ENCODE assay signal across 9 mouse cellular contexts in genomic region chr1:135108611-135109010, GRCm38 (mm10). TPM values are rescaled to one million over a fixed set of nuclear protein-coding genes. Genes with fewer than 3 reads are reported as not detected.
DNase-seq lines count a peak whose midpoint lies in the region; ATAC-seq and TF ChIP-seq lines count a peak whose summit lies in the region.
"Had no signal": no experiment of that assay in that cellular context is flagged by ENCODE, and none has a peak within 500 bp of the region (broad histone marks: within the 10 kb centered on the region; RNA-seq: fewer than 3 reads in every experiment).

No protein-coding gene starts in this region.

- no peak overlapping the region for H3K9ac ChIP-seq in kidney, postnatal 0 days (ENCODE audit: low read depth, low read length)
- no peak overlapping the region for H3K9ac ChIP-seq in kidney, embryonic 15.5 days
- no peak overlapping the region for H3K9ac ChIP-seq in liver, embryonic 12.5 days

- no peak for ATAC-seq in kidney, postnatal 0 days (replicated peaks; ENCODE audit: low FRiP score, low read depth)
- ATAC-seq in kidney, embryonic 15.5 days (replicated peaks; ENCODE audit: low FRiP score) = no peak
- 0 out of 2 replicates have a peak, but pooled peaks have one; percentile 9 for ATAC-seq in liver, embryonic 12.5 days
- no peak for ATAC-seq in monocyte, adult 5-6 weeks (replicated peaks; ENCODE audit: insufficient number of reproducible peaks, low FRiP score, low TSS enrichment, poor library complexity, severe bottlenecking)

- DNase-seq in adrenal gland, postnatal 36 days = peak; percentile 34 to 53
- no peak for DNase-seq in adrenal gland, adult 18-20 months (ENCODE audit: low spot score in 2 of 2)
- DNase-seq in kidney, postnatal 0 days (ENCODE audit: low spot score) = peak; percentile 72
- no peak for DNase-seq in right cerebral cortex, postnatal 25 days

- H3K4me1 ChIP-seq in kidney, postnatal 0 days (replicated peaks; ENCODE audit: insufficient read depth, low read length) = peaks cover 12% of the 10 kb centered on the region; the same call in 1 of the 2 replicates
- peaks cover 23% of the 10 kb centered on the region for H3K4me1 ChIP-seq in kidney, embryonic 15.5 days
- H3K4me1 ChIP-seq in bone marrow, adult 2 months (ENCODE audit: control insufficient read depth, insufficient read depth, low read length) = no peaks in the 10 kb centered on the region; the same call in 1 of the 2 replicates
- H3K4me1 ChIP-seq in liver, embryonic 12.5 days = peaks cover 11% of the 10 kb centered on the region

- H3K27ac ChIP-seq in kidney, postnatal 0 days = no peak overlapping the region
- H3K27ac ChIP-seq in kidney, embryonic 15.5 days = no peak overlapping the region
- H3K27ac ChIP-seq in bone marrow, adult 2 months (ENCODE audit: control insufficient read depth, insufficient read depth, low read depth, low read length, poor library complexity) = no peak overlapping the region
- no peak overlapping the region for H3K27ac ChIP-seq in liver, embryonic 12.5 days

- WGBS in kidney, postnatal 0 days = 41% methylated on average over 6 of the region's 6 CpGs
- 35% methylated on average over 6 of the region's 6 CpGs for WGBS in kidney, embryonic 15.5 days
- WGBS in bone marrow, adult 2 months = 57% methylated on average over 6 of the region's 6 CpGs
- 39% methylated on average over 6 of the region's 6 CpGs for WGBS in liver, embryonic 12.5 days (ENCODE audit: insufficient replicate concordance)

- no peak overlapping the region for H3K4me2 ChIP-seq in kidney, postnatal 0 days (ENCODE audit: low read length)
- H3K4me2 ChIP-seq in kidney, embryonic 15.5 days = no peak overlapping the region
- no peak overlapping the region for H3K4me2 ChIP-seq in liver, embryonic 12.5 days

- H3K27me3 ChIP-seq in kidney, postnatal 0 days (ENCODE audit: insufficient read depth, low read length) = peaks cover 16% of the 10 kb centered on the region
- H3K27me3 ChIP-seq in kidney, embryonic 15.5 days = peaks cover 44% of the 10 kb centered on the region
- peaks cover 42% of the 10 kb centered on the region for H3K27me3 ChIP-seq in liver, embryonic 12.5 days (replicated peaks)

- peak; percentile 77 for TF ChIP-seq CTCF in kidney, postnatal 0 days (IDR thresholded peaks at IDR 0.05; ENCODE audit: low read depth)
- TF ChIP-seq CTCF in bone marrow, adult 2 months (IDR thresholded peaks at IDR 0.05; ENCODE audit: control insufficient read depth, insufficient read depth, low read length) = peak; percentile 76

- no peaks in the 10 kb centered on the region for H3K9me3 ChIP-seq in kidney, postnatal 0 days (replicated peaks; ENCODE audit: low read length)
- no peaks in the 10 kb centered on the region for H3K9me3 ChIP-seq in kidney, embryonic 15.5 days (replicated peaks)
- no peaks in the 10 kb centered on the region for H3K9me3 ChIP-seq in liver, embryonic 12.5 days (replicated peaks)

- H3K4me3 ChIP-seq in kidney, postnatal 0 days (replicated peaks; ENCODE audit: low read depth, low read length) = no peak overlapping the region
- no peak overlapping the region for H3K4me3 ChIP-seq in kidney, embryonic 15.5 days (replicated peaks)
- H3K4me3 ChIP-seq in bone marrow, adult 2 months (replicated peaks; ENCODE audit: control insufficient read depth, low read depth, low read length) = no peak overlapping the region
- no peak overlapping the region for H3K4me3 ChIP-seq in liver, embryonic 12.5 days

- H3K36me3 ChIP-seq in kidney, postnatal 0 days (ENCODE audit: insufficient read depth, low read length) = no peaks in the 10 kb centered on the region
- no peaks in the 10 kb centered on the region for H3K36me3 ChIP-seq in kidney, embryonic 15.5 days
- no peaks in the 10 kb centered on the region for H3K36me3 ChIP-seq in liver, embryonic 12.5 days

- no peak for TF ChIP-seq POLR2A in bone marrow, adult 2 months (IDR thresholded peaks at IDR 0.05; ENCODE audit: borderline replicate concordance, control insufficient read depth, low read depth, low read length)

RNA-seq across cellular contexts. Expression of gene Lgr6, which starts 3.5 kb away (rescaled TPM):
- total RNA-seq in adrenal gland, postnatal 36 days (2021) = 1 to 10 TPM; 1.2 to 2.2 TPM
- total RNA-seq in adrenal gland, adult 18-20 months (2021) = 1 to 10 TPM; 2.1 to 5.2 TPM
- 0.83 and 0.88 TPM in 2 replicates for polyA plus RNA-seq in kidney, postnatal 0 days (2015; fragmentation: Nextera tagmentation; extraction: Ambion mirVana)
- polyA plus RNA-seq in kidney, embryonic 15.5 days (2015; fragmentation: Nextera tagmentation; extraction: Ambion mirVana) = 0.98 and 1.1 TPM in 2 replicates
- polyA plus RNA-seq in bone marrow, adult 2 months (2011; ENCODE audit: insufficient read depth, insufficient read length, low replicate concordance, missing spikeins) = not detected in 2 replicates
- polyA plus RNA-seq in liver, embryonic 12.5 days (2016; fragmentation: Nextera tagmentation; extraction: Ambion mirVana) = 0.30 and 0.36 TPM in 2 replicates
- 0.10 to 0.32 TPM in 2 of 3 replicates, not detected in the other for total RNA-seq in monocyte, adult 5-6 weeks (2017)

RNA-seq across cellular contexts. Expression of gene Ptpn7, which starts 23.9 kb away (rescaled TPM):
- total RNA-seq in adrenal gland, postnatal 36 days (2021) = 1 to 10 TPM in 1 of 2 experiments, under 1 TPM in 1; 0.63 to 1.1 TPM
- total RNA-seq in adrenal gland, adult 18-20 months (2021) = 1 to 10 TPM in 1 of 2 experiments, under 1 TPM in 1; 0.96 to 1.2 TPM
- 0.38 and 0.42 TPM in 2 replicates for polyA plus RNA-seq in kidney, postnatal 0 days (2015; fragmentation: Nextera tagmentation; extraction: Ambion mirVana)
- 1.2 TPM in 2 replicates for polyA plus RNA-seq in kidney, embryonic 15.5 days (2015; fragmentation: Nextera tagmentation; extraction: Ambion mirVana)
- 17.0 and 27.6 TPM in 2 replicates for polyA plus RNA-seq in bone marrow, adult 2 months (2011; ENCODE audit: insufficient read depth, insufficient read length, low replicate concordance, missing spikeins)
- 24.7 and 25.9 TPM in 2 replicates for polyA plus RNA-seq in liver, embryonic 12.5 days (2016; fragmentation: Nextera tagmentation; extraction: Ambion mirVana)
- 25.1 to 87.0 TPM (median 26.0 TPM) in 3 replicates for total RNA-seq in monocyte, adult 5-6 weeks (2017)

RNA-seq across cellular contexts. Expression of gene Arl8a, which starts 38.0 kb away (rescaled TPM):
- 10 to 100 TPM; 52.5 to 56.3 TPM for total RNA-seq in adrenal gland, postnatal 36 days (2021)
- 10 to 100 TPM; 54.1 to 54.7 TPM for total RNA-seq in adrenal gland, adult 18-20 months (2021)
- 47.4 and 49.3 TPM in 2 replicates for polyA plus RNA-seq in kidney, postnatal 0 days (2015; fragmentation: Nextera tagmentation; extraction: Ambion mirVana)
- 45.3 and 52.3 TPM in 2 replicates for polyA plus RNA-seq in kidney, embryonic 15.5 days (2015; fragmentation: Nextera tagmentation; extraction: Ambion mirVana)
- 22.5 and 44.9 TPM in 2 replicates for polyA plus RNA-seq in bone marrow, adult 2 months (2011; ENCODE audit: insufficient read depth, insufficient read length, low replicate concordance, missing spikeins)
- 15.5 and 15.8 TPM in 2 replicates for polyA plus RNA-seq in liver, embryonic 12.5 days (2016; fragmentation: Nextera tagmentation; extraction: Ambion mirVana)
- 52.6 to 85.7 TPM (median 55.1 TPM) in 3 replicates for total RNA-seq in monocyte, adult 5-6 weeks (2017)

RNA-seq across cellular contexts. Expression of gene Gpr37l1, which starts 58.9 kb away (rescaled TPM):
- total RNA-seq in adrenal gland, postnatal 36 days (2021) = 1 to 10 TPM in 1 of 2 experiments, under 1 TPM in 1; 0.83 to 1.5 TPM
- 1 to 10 TPM in 1 of 2 experiments, under 1 TPM in 1; 0.86 to 1.6 TPM for total RNA-seq in adrenal gland, adult 18-20 months (2021)
- not detected in 2 replicates for polyA plus RNA-seq in kidney, postnatal 0 days (2015; fragmentation: Nextera tagmentation; extraction: Ambion mirVana)
- 0.09 TPM in 1 of 2 replicates, not detected in the other for polyA plus RNA-seq in kidney, embryonic 15.5 days (2015; fragmentation: Nextera tagmentation; extraction: Ambion mirVana)
- polyA plus RNA-seq in bone marrow, adult 2 months (2011; ENCODE audit: insufficient read depth, insufficient read length, low replicate concordance, missing spikeins) = 0.67 TPM in 1 of 2 replicates, not detected in the other
- not detected in 2 replicates for polyA plus RNA-seq in liver, embryonic 12.5 days (2016; fragmentation: Nextera tagmentation; extraction: Ambion mirVana)
- total RNA-seq in monocyte, adult 5-6 weeks (2017) = not detected in 3 replicates
- polyA plus RNA-seq: heart, embryonic 16.5 days had no signal

Comparison
In these comparisons a context has a peak if more than half of its experiments do, and no peak if none do; other contexts are left out.
1. DNase-seq: peak in adrenal gland, postnatal 36 days (2 of 2) and kidney, postnatal 0 days (single experiment); none in adrenal gland, adult 18-20 months (0 of 2) and right cerebral cortex, postnatal 25 days (single experiment).